ENCODE assay signal across 8 mouse cellular contexts in the genomic region with DNA sequence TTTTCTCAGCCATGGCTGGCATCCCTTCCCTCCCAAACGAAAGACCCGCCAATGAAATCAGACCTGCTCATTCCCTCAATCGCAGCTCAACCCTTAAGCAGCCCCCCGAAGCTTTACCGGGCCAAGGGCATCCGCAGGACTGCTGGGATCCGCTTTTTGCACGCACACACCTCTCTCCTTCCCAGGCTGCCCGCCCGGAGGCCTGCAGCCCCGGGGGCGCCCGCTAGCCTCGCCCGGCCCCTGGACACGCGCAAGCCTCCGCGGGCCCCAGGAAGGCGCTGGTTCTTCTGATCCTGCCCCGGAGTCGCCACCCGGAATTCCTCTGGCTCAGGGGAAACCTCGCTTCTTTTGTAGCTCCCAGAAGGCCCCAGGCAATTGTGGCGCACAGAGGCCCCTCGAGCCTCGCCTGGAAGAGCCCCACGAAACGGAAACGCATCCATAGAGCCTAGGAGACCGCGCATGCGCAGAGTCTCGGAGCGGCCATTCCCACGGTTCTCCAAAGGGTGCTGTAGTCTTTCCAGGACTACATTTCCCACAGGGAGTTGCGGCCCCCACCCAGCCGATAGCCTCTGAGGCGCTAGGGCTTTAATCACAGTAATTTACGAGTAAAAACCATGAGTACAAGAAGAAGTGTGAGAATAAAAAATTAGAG. TPM values are rescaled to one million over a fixed set of nuclear protein-coding genes. Genes with fewer than 3 reads are reported as not detected.
DNase-seq lines count a peak whose midpoint lies in the region; ATAC-seq lines count a peak whose summit lies in the region.

A gene (minus strand): TSS at position 416 of the 652 bp plus-strand sequence.

- intact Hi-C loops in gastrocnemius, postnatal 36 days (cut with DNase I) = no loop called here

- no peaks in the 10 kb centered on the region for H3K9me3 ChIP-seq in intestine, embryonic 16.5 days (ENCODE audit: control insufficient read depth, low read length)

- WGBS in intestine, embryonic 16.5 days = under 1% methylated on average over 40 of the region's 40 CpGs

- no peaks in the 10 kb centered on the region for H3K27me3 ChIP-seq in intestine, embryonic 16.5 days (replicated peaks; ENCODE audit: control insufficient read depth, insufficient read depth, low read length)

- H3K4me1 ChIP-seq in intestine, embryonic 16.5 days (ENCODE audit: control insufficient read depth, insufficient read depth, low read length) = peaks cover 5% of the 10 kb centered on the region; the same call in 1 of the 2 replicates

- DNase-seq in adrenal gland, postnatal 14 days = peak; percentile 95
- peak; percentile 94 for DNase-seq in embryo, embryonic 11.5 days (ENCODE audit: low read depth, low spot score)
- DNase-seq in gastrocnemius, postnatal 36 days = peak; percentile 91 to 95
- DNase-seq in left cerebral cortex, adult 9 months (ENCODE audit: low spot score in 2 of 2) = peak; percentile 84 to 96
- peak; percentile 95 to 96 for DNase-seq in lung, postnatal 4 days
- peak; percentile 94 to 95 for DNase-seq in right cerebral cortex, postnatal 36 days (ENCODE audit: low spot score in 2 of 2)
- no peak for DNase-seq in natural killer cell, adult 2 months (ENCODE audit: low spot score in 2 of 2)

- H3K36me3 ChIP-seq in intestine, embryonic 16.5 days (ENCODE audit: control insufficient read depth, insufficient read depth, low read length) = peaks cover 3% of the 10 kb centered on the region; the same call in 1 of the 2 replicates

- peak within 1 kb of the TSS; percentile 67 for H3K4me3 ChIP-seq in intestine, embryonic 16.5 days (ENCODE audit: low read length)

- peak within 1 kb of the TSS; percentile 92 for H3K9ac ChIP-seq in intestine, embryonic 16.5 days (ENCODE audit: low read depth, low read length)

- peak; percentile 96 for ATAC-seq in intestine, embryonic 16.5 days

- H3K4me2 ChIP-seq in intestine, embryonic 16.5 days (ENCODE audit: low read depth, low read length) = peak within 1 kb of the TSS; percentile 63

- peak within 1 kb of the TSS; percentile 80 for H3K27ac ChIP-seq in intestine, embryonic 16.5 days (ENCODE audit: low read length)

RNA-seq across cellular contexts. Expression of the gene that starts here (rescaled TPM):
- 5.0 and 5.8 TPM in 2 replicates for total RNA-seq in adrenal gland, postnatal 14 days (2021)
- 1 to 10 TPM; 1.5 to 2.0 TPM for total RNA-seq in gastrocnemius, postnatal 36 days (2021)
- polyA plus RNA-seq in intestine, embryonic 16.5 days (2015; fragmentation: Nextera tagmentation; extraction: Ambion mirVana) = 3.6 TPM in 2 replicates

Comparison
In these comparisons a context has a peak if more than half of its experiments do, and no peak if none do; other contexts are left out.
1. DNase-seq: peak in adrenal gland, postnatal 14 days (single experiment), embryo, embryonic 11.5 days (single experiment), gastrocnemius, postnatal 36 days (2 of 2), left cerebral cortex, adult 9 months (2 of 2), lung, postnatal 4 days (2 of 2) and right cerebral cortex, postnatal 36 days (2 of 2); none in natural killer cell, adult 2 months (0 of 2).